Mouse (Mus musculus): Measurements from ENCODE around the gene E2f1.

DNA sequence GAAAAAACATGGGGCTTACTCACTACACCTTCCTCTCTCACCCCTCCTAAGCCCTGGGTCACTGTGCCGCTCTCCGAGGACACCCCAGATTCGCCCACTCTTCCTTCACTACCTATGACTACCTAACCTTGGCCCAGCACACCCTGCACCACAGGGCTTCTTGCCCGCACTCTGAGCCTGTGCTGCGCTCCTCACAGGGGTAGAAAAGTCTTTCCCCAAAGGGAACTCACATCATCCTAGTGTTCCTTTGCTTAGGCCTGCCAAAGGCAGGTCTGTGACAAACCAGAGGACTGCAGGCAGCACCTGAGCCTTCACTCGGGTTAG lies 8.0 kb upstream of the E2f1 start:
- TF ChIP-seq CTCF (IDR thresholded peaks at IDR 0.05; ENCODE audit: borderline replicate concordance, extremely low read depth, insufficient read depth, insufficient read length) (no peak), POLR2A (IDR thresholded peaks at IDR 0.05; ENCODE audit: borderline replicate concordance, extremely low read depth, insufficient read depth, insufficient read length, poor library complexity, severe bottlenecking) (no peak)

Data from brain, embryonic 14.5 days (tissue).